Mouse (Mus musculus): Measurements from ENCODE around the gene Ang5.

- no peak for TF ChIP-seq POLR2A (IDR thresholded peaks at IDR 0.05; ENCODE audit: borderline replicate concordance, low read depth, low read length)
- TF ChIP-seq CTCF (IDR thresholded peaks at IDR 0.05; ENCODE audit: low read depth, low read length), result no peak
Measured at GRCm38 (mm10) chr14:43983454-43983853, 26.6 kb downstream of the Ang5 start.

All from bone marrow macrophage, adult 2 months (primary cell).